Mouse (Mus musculus) stomach, embryonic 16.5 days (tissue): ENCODE data around the gene Mitd1. TPM values are rescaled to one million over a fixed set of nuclear protein-coding genes. Genes with fewer than 3 reads are reported as not detected.
A peak's percentile ranks its signal among the peaks of the same experiment; 100 is the strongest.

ENCODE experiments used
- ATAC-seq: fragments of 200-750 bp; cut with Nextera tagmentation; 2 replicates; pipeline ENCODE4 v1.8.0; 2017; ENCODE audit warnings: moderate number of reproducible peaks, moderate TSS enrichment; ENCODE audit not compliant: insufficient read depth, low FRiP score
- H3K27ac ChIP-seq: fragments of 300-500 bp; sonication (generic); 2 replicates; pipeline ENCODE4 v1.5.1; 2014; ENCODE audit warnings: low read length
- H3K27me3 ChIP-seq: fragments of 300-500 bp; sonication (generic); 2 replicates; pipeline ENCODE4 v1.6.1; 2014; ENCODE audit warnings: low read length, control low read depth, mixed read lengths; ENCODE audit not compliant: control insufficient read depth, insufficient read depth
- H3K36me3 ChIP-seq: fragments of 300-500 bp; sonication (generic); 2 replicates; pipeline ENCODE4 v1.6.1; 2014; ENCODE audit warnings: low read length; ENCODE audit not compliant: control insufficient read depth, insufficient read depth
- H3K4me1 ChIP-seq: fragments of 300-500 bp; sonication (generic); 2 replicates; pipeline ENCODE4 v1.6.1; 2014; ENCODE audit warnings: low read length, control low read depth, mixed read lengths; ENCODE audit not compliant: control insufficient read depth, insufficient read depth
- H3K4me2 ChIP-seq: fragments of 300-500 bp; sonication (generic); 2 replicates; pipeline ENCODE4 v1.6.1; 2014; ENCODE audit warnings: low read depth, low read length, mixed read lengths
- H3K4me3 ChIP-seq: fragments of 300-500 bp; sonication (generic); replicated peaks from 2 replicates; pipeline ENCODE4 v1.5.1; 2014; ENCODE audit warnings: mild to moderate bottlenecking, low read length
- H3K9ac ChIP-seq: fragments of 300-500 bp; sonication (generic); 2 replicates; pipeline ENCODE4 v1.6.1; 2014; ENCODE audit warnings: low read length
- H3K9me3 ChIP-seq: fragments of 300-500 bp; sonication (generic); replicated peaks from 2 replicates; pipeline ENCODE4 v1.6.1; 2016; ENCODE audit warnings: low read length, control low read depth; ENCODE audit not compliant: control insufficient read depth
- WGBS: fragments of 180-500 bp; shearing (Covaris S2); extraction: QIAGEN DNeasy Blood & Tissue Kit; methylation state at CpG from one replicate; pipeline ENCODE4 v1.1.7; 2014; 5-methylcytosine and 5-hydroxymethylcytosine counted together
- polyA plus RNA-seq: library from polyadenylated mRNA; unstranded; fragments of >200 nt; fragmentation: Nextera tagmentation; extraction: Ambion mirVana; gene quantifications from 2 replicates; pipeline ENCODE4 v1.2.1, GENCODE M21; 2015

Gene Mitd1
- polyA plus RNA-seq, 1 experiment from 2014 or later, result 28.4 TPM

DNA sequence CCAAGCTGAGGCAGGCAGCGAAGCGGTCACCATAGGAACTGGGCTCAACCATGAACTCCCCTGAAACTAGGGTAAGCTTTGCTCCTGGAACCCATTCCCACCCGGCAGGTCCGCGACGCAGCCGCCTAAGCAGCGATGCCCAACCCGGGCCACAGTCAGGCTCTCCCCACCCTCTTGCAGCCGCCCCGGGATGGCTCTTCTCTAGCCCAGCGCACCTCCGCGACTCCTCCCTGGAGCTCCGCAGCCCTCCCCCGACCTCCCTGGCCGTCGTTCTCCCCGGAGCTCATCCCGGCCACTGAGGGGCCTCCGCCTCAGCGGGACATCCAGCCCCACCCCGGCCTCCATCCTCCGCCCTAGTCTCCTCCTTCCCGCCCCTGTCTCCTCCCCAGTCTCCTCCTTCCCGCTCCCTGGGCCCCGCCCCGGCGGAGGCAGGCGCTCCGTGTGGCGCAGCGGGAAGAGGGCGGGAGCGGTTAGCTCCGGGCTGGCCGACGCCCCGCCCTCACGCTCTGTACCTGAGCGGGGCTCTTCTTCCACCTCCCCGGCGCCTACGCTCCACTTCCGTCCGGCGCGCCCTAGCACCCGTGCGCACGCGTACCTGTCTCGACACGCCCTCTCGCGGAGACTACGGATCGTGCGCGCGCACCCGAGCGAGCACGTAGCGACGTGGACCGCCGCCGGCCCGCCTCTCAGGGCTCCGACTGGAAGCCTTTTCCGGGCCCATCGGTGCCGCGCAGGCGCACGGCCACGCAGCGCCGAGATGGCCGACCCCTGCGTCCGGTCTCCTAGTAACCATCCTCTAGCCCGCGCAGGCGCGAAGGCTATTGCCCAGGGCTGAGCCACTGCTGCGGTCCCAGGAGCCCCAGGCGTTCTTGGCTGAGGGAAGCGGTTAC lies 25.5 kb downstream of the Mitd1 start:
- Histone ChIP-seq H3K27me3 (no peaks in the 10 kb centered on the region), H3K4me2 (peak overlapping the region; percentile 85), H3K4me1 (no peaks in the 10 kb centered on the region), H3K9ac (peak overlapping the region; percentile 85), H3K27ac (peak overlapping the region; percentile 95), H3K4me3 (peak overlapping the region; percentile 78), H3K9me3 (no peaks in the 10 kb centered on the region), H3K36me3 (no peaks in the 10 kb centered on the region)
- under 1% methylated on average over 90 of the region's 90 CpGs for WGBS
- ATAC-seq, result peak; percentile 99

DNA sequence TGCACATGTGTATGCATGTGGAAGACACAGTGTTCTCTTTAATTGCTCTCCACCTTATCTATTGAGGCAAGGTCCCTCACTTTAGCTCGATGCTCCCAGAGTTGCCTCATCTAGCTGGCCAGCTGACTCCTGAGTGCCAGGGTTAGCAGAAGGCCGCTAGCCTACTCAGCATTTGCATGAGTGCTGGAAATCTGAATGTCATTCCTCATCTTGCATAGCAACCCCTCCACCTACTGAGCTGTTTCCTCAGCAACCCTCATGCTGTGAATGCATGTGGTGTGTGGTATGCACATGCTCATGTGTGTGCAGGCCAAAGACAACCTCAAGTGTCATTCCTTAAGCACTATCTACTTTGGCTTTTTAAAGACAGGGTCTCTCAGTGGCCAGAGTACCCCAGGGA lies 39.5 kb downstream of the Mitd1 start:
- Histone ChIP-seq H3K27ac (no peak overlapping the region), H3K4me2 (no peak overlapping the region), H3K4me1 (no peaks in the 10 kb centered on the region), H3K27me3 (no peaks in the 10 kb centered on the region), H3K36me3 (no peaks in the 10 kb centered on the region), H3K9me3 (no peaks in the 10 kb centered on the region), H3K4me3 (no peak overlapping the region), H3K9ac (no peak overlapping the region)
- ATAC-seq, result no peak
- 50% methylated on average over 2 of the region's 2 CpGs for WGBS

DNA sequence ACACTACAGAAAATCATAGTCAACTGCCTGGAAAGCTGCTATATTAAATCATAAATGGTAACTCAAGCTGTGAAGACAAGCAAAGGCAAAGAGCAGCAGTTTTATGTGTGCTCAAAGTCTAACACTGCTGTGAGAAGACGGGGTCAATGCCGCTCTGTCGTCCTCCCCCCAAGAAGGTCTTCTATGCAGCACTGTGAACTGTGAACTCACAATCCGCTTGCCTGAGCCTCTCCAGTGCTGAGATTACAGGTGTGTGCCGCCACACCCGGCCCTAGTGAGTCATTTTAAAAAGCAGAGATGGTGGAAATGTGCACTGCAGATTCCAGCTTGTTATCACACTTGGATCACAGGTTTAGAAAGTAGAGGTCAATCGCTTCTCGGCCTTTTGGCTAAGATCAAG lies 43.3 kb downstream of the Mitd1 start:
- H3K36me3 ChIP-seq, result no peaks in the 10 kb centered on the region
- H3K27me3 ChIP-seq, result no peaks in the 10 kb centered on the region
- no peaks in the 10 kb centered on the region for H3K9me3 ChIP-seq
- H3K4me3 ChIP-seq, result no peak overlapping the region
- 75% methylated on average over 8 of the region's 8 CpGs for WGBS
- H3K4me1 ChIP-seq, result no peaks in the 10 kb centered on the region
- no peak overlapping the region for H3K4me2 ChIP-seq
- no peak for ATAC-seq
- no peak overlapping the region for H3K9ac ChIP-seq
- no peak overlapping the region for H3K27ac ChIP-seq

DNA sequence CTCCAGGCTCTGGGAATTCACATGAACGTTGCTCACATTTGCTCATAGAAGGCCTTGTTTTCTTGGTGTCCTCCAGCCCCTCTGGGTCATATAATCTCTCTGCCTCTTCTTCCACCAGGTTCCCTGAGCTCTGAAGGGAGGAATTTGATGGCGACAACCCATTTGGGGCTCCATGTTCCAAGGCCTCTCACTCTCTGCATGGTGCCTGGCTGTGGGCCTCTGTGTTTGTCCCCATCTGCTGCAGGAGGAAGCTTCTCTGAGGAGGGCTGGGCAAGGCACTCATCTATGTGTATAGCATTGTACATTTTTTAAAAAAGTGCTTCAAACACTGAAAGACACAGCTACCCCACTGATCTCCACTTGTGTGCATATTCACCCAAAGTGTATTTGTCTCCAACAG lies 58.5 kb downstream of the Mitd1 start:
- H3K4me2 ChIP-seq, result no peak overlapping the region
- no peaks in the 10 kb centered on the region for H3K4me1 ChIP-seq
- no peaks in the 10 kb centered on the region for H3K9me3 ChIP-seq
- no peaks in the 10 kb centered on the region for H3K36me3 ChIP-seq
- H3K27me3 ChIP-seq, result no peaks in the 10 kb centered on the region
- ATAC-seq, result no peak
- no peak overlapping the region for H3K4me3 ChIP-seq
- 61% methylated on average over 2 of the region's 2 CpGs for WGBS
- H3K27ac ChIP-seq, result no peak overlapping the region
- no peak overlapping the region for H3K9ac ChIP-seq

Other genes with a start within 250 kb of the Mitd1 start
- 10.3 and 11.9 TPM in 2 replicates for gene 2010300C02Rik, start 170.3 kb downstream of the Mitd1 start, polyA plus RNA-seq
- 5.7 and 5.9 TPM in 2 replicates for gene Tsga10, start 24.0 kb downstream of the Mitd1 start, polyA plus RNA-seq
- 9.0 and 9.1 TPM in 2 replicates for gene Lipt1, start 18.7 kb downstream of the Mitd1 start, polyA plus RNA-seq
- 216 and 225 TPM in 2 replicates for gene Mrpl30, start 66 bp upstream of the Mitd1 start, polyA plus RNA-seq
- not detected in 2 replicates for gene Lyg2, start 26.1 kb upstream of the Mitd1 start, polyA plus RNA-seq
- not detected in 2 replicates for gene Lyg1, start 67.3 kb upstream of the Mitd1 start, polyA plus RNA-seq
- 125 and 137 TPM in 2 replicates for gene Txndc9, start 107.5 kb upstream of the Mitd1 start, polyA plus RNA-seq
- gene Eif5b, start 107.6 kb upstream of the Mitd1 start, polyA plus RNA-seq, result 22.8 and 26.5 TPM in 2 replicates
- gene Rev1, start 239.4 kb upstream of the Mitd1 start, polyA plus RNA-seq, result 19.4 and 21.5 TPM in 2 replicates